Mouse (Mus musculus) G1E (cell line): ENCODE results near the gene Mttp. TPM values are rescaled to one million over a fixed set of nuclear protein-coding genes. Genes with fewer than 3 reads are reported as not detected.

ENCODE experiments used
- ATAC-seq: 2 replicates; pipeline ENCODE4 v1.8.0; 2016; ENCODE audit warnings: mild to moderate bottlenecking; ENCODE audit not compliant: insufficient number of reproducible peaks, poor library complexity, low FRiP score, severe bottlenecking; ENCODE audit errors: extremely low read depth
- DNase-seq: peaks from one replicate; pipeline ENCODE4 v3.0.0; 2012; ENCODE audit warnings: low spot score
- H3K27me3 ChIP-seq: 2 replicates; pipeline ENCODE4 v1.6.1; 2012; ENCODE audit warnings: mild to moderate bottlenecking, low read length, inconsistent platforms; ENCODE audit not compliant: insufficient read depth
- H3K36me3 ChIP-seq: replicated peaks from 2 replicates; pipeline ENCODE3; 2012; ENCODE audit warnings: mild to moderate bottlenecking, inconsistent platforms
- H3K4me1 ChIP-seq: 2 replicates; pipeline ENCODE4 v1.6.1; 2012; ENCODE audit warnings: low read depth, low read length, inconsistent platforms, mixed read lengths; ENCODE audit not compliant: insufficient read depth
- H3K4me3 ChIP-seq: 2 replicates; pipeline ENCODE4 v1.5.1; 2012; ENCODE audit warnings: low read depth, mild to moderate bottlenecking, inconsistent platforms, low read length, moderate library complexity, mixed read lengths
- H3K9me3 ChIP-seq: replicated peaks from 2 replicates; pipeline ENCODE4 v1.6.1; 2012; ENCODE audit warnings: inconsistent platforms
- CTCF ChIP-seq: IDR thresholded peaks from 2 replicates; pipeline ENCODE4 v1.5.1; 2012; ENCODE audit warnings: low read depth, low read length, inconsistent platforms, mixed read lengths
- GATA1 ChIP-seq: IDR thresholded peaks from 2 replicates; pipeline ENCODE4 v1.6.1; 2012; ENCODE audit warnings: borderline replicate concordance, low read length, inconsistent platforms, mixed read lengths
- GATA2 ChIP-seq: IDR thresholded peaks from 2 replicates; pipeline ENCODE4 v1.6.1; 2012; ENCODE audit warnings: low read depth, low read length, inconsistent platforms, borderline replicate concordance
- POLR2AphosphoS5 ChIP-seq: IDR thresholded peaks from 2 replicates; pipeline ENCODE4 v1.6.1; 2012; ENCODE audit warnings: low read depth, low read length, inconsistent platforms; ENCODE audit not compliant: insufficient replicate concordance
- TAL1 ChIP-seq: conservative IDR thresholded peaks from 2 replicates; pipeline ENCODE4 v1.6.1; 2012; ENCODE audit warnings: low read depth, low read length, inconsistent platforms, mixed read lengths
- polyA plus RNA-seq: library from polyadenylated mRNA; stranded (reverse); fragments of >175 nt; gene quantifications from 2 replicates; pipeline ENCODE4 v1.2.3, GENCODE M21; 2012
- total RNA-seq, 2 experiments: library from RNA; stranded (forward) in 1 of 2; stranded (reverse) in 1 of 2; fragments of 200-1000 nt in 1 of 2; fragments of >200 nt in 1 of 2; fragmentation: Nextera tagmentation in 1 of 2; gene quantifications; 2 replicates each; pipeline ENCODE4 v1.2.3; 2014 to 2017

Mttp gene
- total and polyA plus RNA-seq, 3 experiments: 0.42 to 8.0 (median 3.4) TPM

DNA sequence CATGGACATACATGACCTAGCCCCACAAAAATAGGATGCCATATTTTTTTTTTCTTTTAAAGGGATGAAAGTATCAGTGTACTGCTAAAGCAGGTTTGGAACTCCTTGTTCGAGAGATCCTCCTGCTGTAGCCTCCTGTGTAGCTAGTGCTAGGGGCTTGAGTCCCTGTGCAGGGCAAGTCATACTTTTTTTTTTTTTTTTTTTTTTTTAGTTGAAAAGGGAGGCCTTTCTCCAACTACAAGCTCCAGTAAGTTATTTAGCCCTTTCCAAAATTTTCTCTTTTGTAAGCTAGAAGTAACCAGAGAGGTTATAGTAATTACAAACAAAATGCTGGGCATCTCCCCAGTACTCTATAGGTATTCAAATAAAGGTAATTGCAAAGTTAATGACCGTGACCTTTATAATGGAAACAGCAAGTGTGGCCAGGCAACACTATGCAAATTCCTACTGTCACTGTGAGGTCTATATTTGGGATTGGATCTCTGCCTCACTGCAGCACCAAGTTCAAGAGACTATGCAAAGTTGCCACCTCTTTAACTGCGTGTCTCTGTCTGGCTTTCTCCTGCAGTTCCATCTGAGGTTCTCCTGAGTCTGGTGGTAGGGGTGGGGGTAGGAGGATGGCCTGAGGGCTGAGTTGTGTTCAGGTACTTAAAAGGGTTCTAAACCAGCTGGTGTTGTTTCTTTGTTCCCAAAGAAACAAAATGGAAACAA lies 103.0 kb downstream of the Mttp start:
- no peak for ATAC-seq
- TF ChIP-seq CTCF: no peak
- no peak for TF ChIP-seq POLR2AphosphoS5
- TF ChIP-seq GATA2: no peak
- H3K36me3 ChIP-seq: no peaks in the 10 kb centered on the region
- no peak for DNase-seq
- no peak overlapping the region for H3K4me3 ChIP-seq
- no peaks in the 10 kb centered on the region for H3K4me1 ChIP-seq
- H3K27me3 ChIP-seq: peaks cover 2% of the 10 kb centered on the region; the same call in 1 of the 2 replicates
- H3K9me3 ChIP-seq: no peaks in the 10 kb centered on the region

DNA sequence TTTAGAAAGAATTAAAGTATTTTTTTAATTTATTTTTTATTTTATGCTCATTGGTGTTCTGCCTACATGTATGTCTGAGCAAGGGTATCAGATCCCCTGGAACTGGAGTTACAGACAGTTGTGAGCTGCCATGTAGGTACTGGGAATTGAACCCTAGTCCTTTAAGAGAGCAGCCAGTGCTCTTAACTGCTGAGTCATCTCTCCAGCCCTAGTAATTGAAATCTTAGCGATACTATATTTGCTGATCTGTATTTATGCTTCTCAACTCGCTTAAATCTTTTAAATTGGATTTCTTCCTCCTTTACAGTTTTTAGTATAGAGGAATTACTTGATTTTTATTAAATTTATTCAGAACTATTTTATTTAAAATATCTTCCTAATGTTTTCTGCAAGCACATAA lies 103.8 kb downstream of the Mttp start:
- no peak overlapping the region for H3K4me3 ChIP-seq
- no peaks in the 10 kb centered on the region for H3K9me3 ChIP-seq
- H3K4me1 ChIP-seq: no peaks in the 10 kb centered on the region
- TF ChIP-seq TAL1 (no peak), GATA1 (no peak), GATA2 (no peak), POLR2AphosphoS5 (no peak), CTCF (no peak)
- ATAC-seq (no peak), DNase-seq (no peak)
- H3K36me3 ChIP-seq: no peaks in the 10 kb centered on the region
- peaks cover 2% of the 10 kb centered on the region; the same call in 1 of the 2 replicates for H3K27me3 ChIP-seq

Other genes with a start within 250 kb of the Mttp start
- gene Lamtor3, start 226.5 kb downstream of the Mttp start, total RNA-seq (2014; fragmentation: Nextera tagmentation): 152 and 187 TPM in 2 replicates
- 233 and 234 TPM in 2 replicates for gene Lamtor3, start 226.5 kb downstream of the Mttp start, total RNA-seq (2017)
- 27.0 and 38.4 TPM in 2 replicates for gene Lamtor3, start 226.5 kb downstream of the Mttp start, polyA plus RNA-seq
- 288 and 301 TPM in 2 replicates for gene Dapp1, start 163.4 kb downstream of the Mttp start, total RNA-seq (2014; fragmentation: Nextera tagmentation)
- 438 and 441 TPM in 2 replicates for gene Dapp1, start 163.4 kb downstream of the Mttp start, total RNA-seq (2017)
- 14.3 and 37.2 TPM in 2 replicates for gene Dapp1, start 163.4 kb downstream of the Mttp start, polyA plus RNA-seq
- gene 1110002E22Rik, start 79.9 kb downstream of the Mttp start, total RNA-seq (2014; fragmentation: Nextera tagmentation): not detected in 2 replicates
- under 0.01 and 0.06 TPM in 2 replicates for gene 1110002E22Rik, start 79.9 kb downstream of the Mttp start, total RNA-seq (2017)
- 0.02 TPM in 2 replicates for gene 1110002E22Rik, start 79.9 kb downstream of the Mttp start, polyA plus RNA-seq
- not detected in 2 replicates for gene Gm5105, start 77.6 kb downstream of the Mttp start, total RNA-seq (2014; fragmentation: Nextera tagmentation)
- gene Gm5105, start 77.6 kb downstream of the Mttp start, total RNA-seq (2017): 0.11 and 0.12 TPM in 2 replicates
- not detected in 2 replicates for gene Gm5105, start 77.6 kb downstream of the Mttp start, polyA plus RNA-seq
- gene Trmt10a, start 1.5 kb downstream of the Mttp start, total RNA-seq (2014; fragmentation: Nextera tagmentation): 18.7 and 24.9 TPM in 2 replicates
- gene Trmt10a, start 1.5 kb downstream of the Mttp start, total RNA-seq (2017): 11.8 and 15.9 TPM in 2 replicates
- gene Trmt10a, start 1.5 kb downstream of the Mttp start, polyA plus RNA-seq: 3.6 and 4.6 TPM in 2 replicates
- gene 4930579F01Rik, start 48.9 kb upstream of the Mttp start, total RNA-seq (2014; fragmentation: Nextera tagmentation): not detected in 2 replicates
- gene 4930579F01Rik, start 48.9 kb upstream of the Mttp start, total RNA-seq (2017): 0.12 TPM in 1 of 2 replicates, not detected in the other
- not detected in 2 replicates for gene 4930579F01Rik, start 48.9 kb upstream of the Mttp start, polyA plus RNA-seq
- not detected in 2 replicates for gene Adh7, start 72.8 kb upstream of the Mttp start, total RNA-seq (2014; fragmentation: Nextera tagmentation)
- 0.05 and 0.06 TPM in 2 replicates for gene Adh7, start 72.8 kb upstream of the Mttp start, total RNA-seq (2017)
- gene Adh7, start 72.8 kb upstream of the Mttp start, polyA plus RNA-seq: not detected in 2 replicates
- not detected in 2 replicates for gene Adh1, start 116.0 kb upstream of the Mttp start, total RNA-seq (2014; fragmentation: Nextera tagmentation)
- gene Adh1, start 116.0 kb upstream of the Mttp start, total RNA-seq (2017): 0.17 and 0.33 TPM in 2 replicates
- not detected in 2 replicates for gene Adh1, start 116.0 kb upstream of the Mttp start, polyA plus RNA-seq
- gene Adh6a, start 168.3 kb upstream of the Mttp start, total RNA-seq (2014; fragmentation: Nextera tagmentation): not detected in 2 replicates
- gene Adh6a, start 168.3 kb upstream of the Mttp start, total RNA-seq (2017): 0.22 TPM in 1 of 2 replicates, not detected in the other
- gene Adh6a, start 168.3 kb upstream of the Mttp start, polyA plus RNA-seq: not detected in 2 replicates
- gene Adh6b, start 196.8 kb upstream of the Mttp start, total RNA-seq (2014; fragmentation: Nextera tagmentation): not detected in 2 replicates
- 0.06 and 0.16 TPM in 2 replicates for gene Adh6b, start 196.8 kb upstream of the Mttp start, total RNA-seq (2017)
- not detected in 2 replicates for gene Adh6b, start 196.8 kb upstream of the Mttp start, polyA plus RNA-seq